Mouse (Mus musculus): ENCODE results near the gene Ubl7. TPM values are rescaled to one million over a fixed set of nuclear protein-coding genes. Genes with fewer than 3 reads are reported as not detected.

Gene Ubl7
- polyA plus RNA-seq, 1 experiment, result 88.3 TPM

- WGBS, result 93% methylated on average over 5 of the region's 5 CpGs
- no peaks in the 10 kb centered on the region for H3K27me3 ChIP-seq (ENCODE audit: control insufficient read depth, insufficient read depth, low read length)
- H3K36me3 ChIP-seq (ENCODE audit: control insufficient read depth, insufficient read depth, low read length), result no peaks in the 10 kb centered on the region
- DNase-seq (ENCODE audit: low read depth in 1 of 2, low spot score in 2 of 2), result no peak
- H3K4me1 ChIP-seq (ENCODE audit: control insufficient read depth, insufficient read depth, insufficient read length), result no peaks in the 10 kb centered on the region; the same call in 1 of the 2 replicates
- no peak for TF ChIP-seq POLR2A (IDR thresholded peaks at IDR 0.05; ENCODE audit: low read depth, low read length)
- no peak for TF ChIP-seq CTCF (IDR thresholded peaks at IDR 0.05; ENCODE audit: extremely low read depth, insufficient read depth, insufficient read length, insufficient replicate concordance)
- H3K4me3 ChIP-seq (ENCODE audit: extremely low read depth, insufficient read depth, insufficient read length), result no peak overlapping the region
- no peak overlapping the region for H3K27ac ChIP-seq (ENCODE audit: insufficient read depth, low read length)
Measured at GRCm38 (mm10) chr9:57904250-57904644, 6.5 kb upstream of the Ubl7 start.

GRCm38 (mm10) chr9:57907206-57907605, 3.6 kb upstream of the Ubl7 start:
- DNase-seq (ENCODE audit: low read depth in 1 of 2, low spot score in 2 of 2), result peak in 1 of 2 experiments; percentile 27
- H3K36me3 ChIP-seq (ENCODE audit: control insufficient read depth, insufficient read depth, low read length), result no peaks in the 10 kb centered on the region
- WGBS, result 18% methylated on average over 6 of the region's 6 CpGs
- no peak overlapping the region for H3K4me3 ChIP-seq (ENCODE audit: extremely low read depth, insufficient read depth, insufficient read length)
- TF ChIP-seq POLR2A (IDR thresholded peaks at IDR 0.05; ENCODE audit: low read depth, low read length), result no peak
- no peak for TF ChIP-seq CTCF (IDR thresholded peaks at IDR 0.05; ENCODE audit: extremely low read depth, insufficient read depth, insufficient read length, insufficient replicate concordance)
- peaks cover 5% of the 10 kb centered on the region for H3K4me1 ChIP-seq (ENCODE audit: control insufficient read depth, insufficient read depth, insufficient read length)
- H3K27ac ChIP-seq (ENCODE audit: insufficient read depth, low read length), result peak overlapping the region; percentile 55; the same call in 1 of the 2 replicates
- H3K27me3 ChIP-seq (ENCODE audit: control insufficient read depth, insufficient read depth, low read length), result no peaks in the 10 kb centered on the region

GRCm38 (mm10) chr9:57912571-57912970, 1.8 kb downstream of the Ubl7 start:
- Histone ChIP-seq H3K27ac (ENCODE audit: insufficient read depth, low read length) (no peak overlapping the region), H3K4me3 (ENCODE audit: extremely low read depth, insufficient read depth, insufficient read length) (no peak overlapping the region), H3K27me3 (ENCODE audit: control insufficient read depth, insufficient read depth, low read length) (no peaks in the 10 kb centered on the region), H3K36me3 (ENCODE audit: control insufficient read depth, insufficient read depth, low read length) (peaks cover 16% of the 10 kb centered on the region), H3K4me1 (ENCODE audit: control insufficient read depth, insufficient read depth, insufficient read length) (peaks cover 5% of the 10 kb centered on the region)
- TF ChIP-seq CTCF (IDR thresholded peaks at IDR 0.05; ENCODE audit: extremely low read depth, insufficient read depth, insufficient read length, insufficient replicate concordance) (no peak), POLR2A (IDR thresholded peaks at IDR 0.05; ENCODE audit: low read depth, low read length) (no peak)
- 95% methylated on average over 5 of the region's 5 CpGs for WGBS
- DNase-seq (ENCODE audit: low read depth in 1 of 2, low spot score in 2 of 2), result no peak

- Histone ChIP-seq H3K27me3 (ENCODE audit: control insufficient read depth, insufficient read depth, low read length) (no peaks in the 10 kb centered on the region), H3K4me1 (ENCODE audit: control insufficient read depth, insufficient read depth, insufficient read length) (no peaks in the 10 kb centered on the region), H3K27ac (ENCODE audit: insufficient read depth, low read length) (no peak overlapping the region), H3K36me3 (ENCODE audit: control insufficient read depth, insufficient read depth, low read length) (peaks cover 62% of the 10 kb centered on the region), H3K4me3 (ENCODE audit: extremely low read depth, insufficient read depth, insufficient read length) (no peak overlapping the region)
- TF ChIP-seq POLR2A (IDR thresholded peaks at IDR 0.05; ENCODE audit: low read depth, low read length) (no peak), CTCF (IDR thresholded peaks at IDR 0.05; ENCODE audit: extremely low read depth, insufficient read depth, insufficient read length, insufficient replicate concordance) (no peak)
- DNase-seq (ENCODE audit: low read depth in 1 of 2, low spot score in 2 of 2), result no peak
- 93% methylated on average over 9 of the region's 9 CpGs for WGBS
Measured at GRCm38 (mm10) chr9:57921491-57922060, 10.8 kb downstream of the Ubl7 start.

GRCm38 (mm10) chr9:57922381-57922780, 11.6 kb downstream of the Ubl7 start:
- peaks cover 1% of the 10 kb centered on the region; the same call in 1 of the 2 replicates for H3K4me1 ChIP-seq (ENCODE audit: control insufficient read depth, insufficient read depth, insufficient read length)
- no peak for TF ChIP-seq CTCF (IDR thresholded peaks at IDR 0.05; ENCODE audit: extremely low read depth, insufficient read depth, insufficient read length, insufficient replicate concordance)
- no peak for TF ChIP-seq POLR2A (IDR thresholded peaks at IDR 0.05; ENCODE audit: low read depth, low read length)
- no peaks in the 10 kb centered on the region for H3K27me3 ChIP-seq (ENCODE audit: control insufficient read depth, insufficient read depth, low read length)
- H3K4me3 ChIP-seq (ENCODE audit: extremely low read depth, insufficient read depth, insufficient read length), result no peak overlapping the region
- 100% methylated on average over 5 of the region's 5 CpGs for WGBS
- DNase-seq (ENCODE audit: low read depth in 1 of 2, low spot score in 2 of 2), result no peak
- peaks cover 62% of the 10 kb centered on the region for H3K36me3 ChIP-seq (ENCODE audit: control insufficient read depth, insufficient read depth, low read length)
- no peak overlapping the region for H3K27ac ChIP-seq (ENCODE audit: insufficient read depth, low read length)

GRCm38 (mm10) chr9:57923046-57923445, 12.3 kb downstream of the Ubl7 start:
- Histone ChIP-seq H3K27me3 (ENCODE audit: control insufficient read depth, insufficient read depth, low read length) (no peaks in the 10 kb centered on the region), H3K4me1 (ENCODE audit: control insufficient read depth, insufficient read depth, insufficient read length) (peaks cover 2% of the 10 kb centered on the region; the same call in 1 of the 2 replicates), H3K27ac (ENCODE audit: insufficient read depth, low read length) (no peak overlapping the region), H3K36me3 (ENCODE audit: control insufficient read depth, insufficient read depth, low read length) (peaks cover 61% of the 10 kb centered on the region), H3K4me3 (ENCODE audit: extremely low read depth, insufficient read depth, insufficient read length) (no peak overlapping the region)
- TF ChIP-seq CTCF (IDR thresholded peaks at IDR 0.05; ENCODE audit: extremely low read depth, insufficient read depth, insufficient read length, insufficient replicate concordance), result no peak
- DNase-seq (ENCODE audit: low read depth in 1 of 2, low spot score in 2 of 2), result no peak
- WGBS, result 93% methylated on average over 3 of the region's 3 CpGs

- 69% methylated on average over 5 of the region's 5 CpGs for WGBS
Measured at GRCm38 (mm10) chr9:57931166-57931767, 20.5 kb downstream of the Ubl7 start.

More at GRCm38 (mm10) chr9:57931166-57931767, 20.5 kb downstream of the Ubl7 start:
- Histone ChIP-seq H3K27me3 (ENCODE audit: control insufficient read depth, insufficient read depth, low read length) (no peaks in the 10 kb centered on the region), H3K4me3 (ENCODE audit: extremely low read depth, insufficient read depth, insufficient read length) (no peak overlapping the region), H3K36me3 (ENCODE audit: control insufficient read depth, insufficient read depth, low read length) (peaks cover 8% of the 10 kb centered on the region), H3K4me1 (ENCODE audit: control insufficient read depth, insufficient read depth, insufficient read length) (peaks cover 7% of the 10 kb centered on the region; the same call in 1 of the 2 replicates), H3K27ac (ENCODE audit: insufficient read depth, low read length) (no peak overlapping the region)
- TF ChIP-seq CTCF (IDR thresholded peaks at IDR 0.05; ENCODE audit: extremely low read depth, insufficient read depth, insufficient read length, insufficient replicate concordance) (no peak), POLR2A (IDR thresholded peaks at IDR 0.05; ENCODE audit: low read depth, low read length) (no peak)
- no peak for DNase-seq (ENCODE audit: low read depth in 1 of 2, low spot score in 2 of 2)
